Mouse (Mus musculus): Measurements from ENCODE around the gene D030056L22Rik. TPM values are rescaled to one million over a fixed set of nuclear protein-coding genes. Genes with fewer than 3 reads are reported as not detected.
A peak's percentile ranks its signal among the peaks of the same experiment; 100 is the strongest.

D030056L22Rik gene
- polyA plus RNA-seq, 1 experiment from 2014 or later = 84.1 TPM

- no peak overlapping the region for H3K4me3 ChIP-seq (ENCODE audit: low read depth, low read length)
- DNase-seq (ENCODE audit: low spot score) (no peak), ATAC-seq (no peak)
- no peaks in the 10 kb centered on the region for H3K36me3 ChIP-seq (ENCODE audit: control insufficient read depth, insufficient read depth, low read length)
- H3K27ac ChIP-seq (ENCODE audit: low read depth, low read length) = no peak overlapping the region
- H3K4me2 ChIP-seq (ENCODE audit: low read length) = no peak overlapping the region
- H3K4me1 ChIP-seq (ENCODE audit: control insufficient read depth, insufficient read depth, low read length) = no peaks in the 10 kb centered on the region; the same call in 1 of the 2 replicates
- H3K9ac ChIP-seq (ENCODE audit: low read length) = no peak overlapping the region
- H3K27me3 ChIP-seq (replicated peaks; ENCODE audit: control insufficient read depth, insufficient read depth, low read length) = 0 out of 2 replicates have a peak, but pooled peaks cover 4% of the 10 kb centered on the region
- WGBS = 90% methylated on average over 5 of the region's 5 CpGs
- H3K9me3 ChIP-seq (replicated peaks; ENCODE audit: control insufficient read depth, low read length) = no peaks in the 10 kb centered on the region
Observed at GRCm38 (mm10) chr19:18746576-18747340, 33.8 kb downstream of the D030056L22Rik start.

- no peak overlapping the region for H3K4me2 ChIP-seq (ENCODE audit: low read length)
- H3K36me3 ChIP-seq (ENCODE audit: control insufficient read depth, insufficient read depth, low read length) = no peaks in the 10 kb centered on the region
- H3K9ac ChIP-seq (ENCODE audit: low read length) = no peak overlapping the region
- 0 out of 2 replicates have a peak, but pooled peaks cover 4% of the 10 kb centered on the region for H3K27me3 ChIP-seq (replicated peaks; ENCODE audit: control insufficient read depth, insufficient read depth, low read length)
- no peaks in the 10 kb centered on the region for H3K9me3 ChIP-seq (replicated peaks; ENCODE audit: control insufficient read depth, low read length)
- DNase-seq (ENCODE audit: low spot score) = no peak
- H3K4me1 ChIP-seq (ENCODE audit: control insufficient read depth, insufficient read depth, low read length) = no peaks in the 10 kb centered on the region; the same call in 1 of the 2 replicates
- H3K4me3 ChIP-seq (ENCODE audit: low read depth, low read length) = no peak overlapping the region
- H3K27ac ChIP-seq (ENCODE audit: low read depth, low read length) = no peak overlapping the region
- 88% methylated on average over 4 of the region's 4 CpGs for WGBS
- no peak for ATAC-seq
Observed at GRCm38 (mm10) chr19:18747379-18747778, 34.4 kb downstream of the D030056L22Rik start.

- Histone ChIP-seq H3K27me3 (replicated peaks; ENCODE audit: control insufficient read depth, insufficient read depth, low read length) (0 out of 2 replicates have a peak, but pooled peaks cover 4% of the 10 kb centered on the region), H3K4me3 (ENCODE audit: low read depth, low read length) (peak within 1 kb of the TSS; percentile 31), H3K9me3 (replicated peaks; ENCODE audit: control insufficient read depth, low read length) (no peaks in the 10 kb centered on the region), H3K4me1 (ENCODE audit: control insufficient read depth, insufficient read depth, low read length) (no peaks in the 10 kb centered on the region; the same call in 1 of the 2 replicates), H3K4me2 (ENCODE audit: low read length) (peak within 1 kb of the TSS; percentile 63), H3K36me3 (ENCODE audit: control insufficient read depth, insufficient read depth, low read length) (no peaks in the 10 kb centered on the region), H3K27ac (ENCODE audit: low read depth, low read length) (no peak within 1 kb of the TSS), H3K9ac (ENCODE audit: low read length) (peak within 1 kb of the TSS; percentile 48)
- WGBS = 7% methylated on average over 41 of the region's 41 CpGs
- DNase-seq (ENCODE audit: low spot score) (no peak), ATAC-seq (no peak)
Observed at GRCm38 (mm10) chr19:18749598-18750339, 36.8 kb downstream of the D030056L22Rik start, which contains the start of gene Trpm6. Gene Trpm6, plus strand, starts transcription at chr19:18749983.

- Histone ChIP-seq H3K27me3 (replicated peaks; ENCODE audit: control insufficient read depth, insufficient read depth, low read length) (no peaks in the 10 kb centered on the region), H3K9me3 (replicated peaks; ENCODE audit: control insufficient read depth, low read length) (no peaks in the 10 kb centered on the region), H3K27ac (ENCODE audit: low read depth, low read length) (no peak overlapping the region), H3K36me3 (ENCODE audit: control insufficient read depth, insufficient read depth, low read length) (no peaks in the 10 kb centered on the region), H3K4me1 (ENCODE audit: control insufficient read depth, insufficient read depth, low read length) (no peaks in the 10 kb centered on the region), H3K4me2 (ENCODE audit: low read length) (no peak overlapping the region), H3K9ac (ENCODE audit: low read length) (no peak overlapping the region), H3K4me3 (ENCODE audit: low read depth, low read length) (no peak overlapping the region)
- DNase-seq (ENCODE audit: low spot score) (no peak), ATAC-seq (no peak)
Observed at GRCm38 (mm10) chr19:18757191-18757590, 44.2 kb downstream of the D030056L22Rik start.

GRCm38 (mm10) chr19:18757706-18758105 lies 44.7 kb downstream of the D030056L22Rik start:
- DNase-seq (ENCODE audit: low spot score) = no peak
- Histone ChIP-seq H3K27ac (ENCODE audit: low read depth, low read length) (no peak overlapping the region), H3K4me2 (ENCODE audit: low read length) (no peak overlapping the region), H3K4me1 (ENCODE audit: control insufficient read depth, insufficient read depth, low read length) (no peaks in the 10 kb centered on the region), H3K9ac (ENCODE audit: low read length) (no peak overlapping the region), H3K36me3 (ENCODE audit: control insufficient read depth, insufficient read depth, low read length) (no peaks in the 10 kb centered on the region), H3K27me3 (replicated peaks; ENCODE audit: control insufficient read depth, insufficient read depth, low read length) (no peaks in the 10 kb centered on the region), H3K9me3 (replicated peaks; ENCODE audit: control insufficient read depth, low read length) (no peaks in the 10 kb centered on the region), H3K4me3 (ENCODE audit: low read depth, low read length) (no peak overlapping the region)
- ATAC-seq = no peak
- 49% methylated on average over 4 of the region's 4 CpGs for WGBS

GRCm38 (mm10) chr19:18758269-18758668 lies 45.3 kb downstream of the D030056L22Rik start:
- Histone ChIP-seq H3K4me3 (ENCODE audit: low read depth, low read length) (no peak overlapping the region), H3K9ac (ENCODE audit: low read length) (no peak overlapping the region), H3K4me1 (ENCODE audit: control insufficient read depth, insufficient read depth, low read length) (no peaks in the 10 kb centered on the region), H3K27ac (ENCODE audit: low read depth, low read length) (no peak overlapping the region), H3K4me2 (ENCODE audit: low read length) (no peak overlapping the region), H3K36me3 (ENCODE audit: control insufficient read depth, insufficient read depth, low read length) (no peaks in the 10 kb centered on the region), H3K27me3 (replicated peaks; ENCODE audit: control insufficient read depth, insufficient read depth, low read length) (no peaks in the 10 kb centered on the region), H3K9me3 (replicated peaks; ENCODE audit: control insufficient read depth, low read length) (no peaks in the 10 kb centered on the region)
- 38% methylated on average over 6 of the region's 6 CpGs for WGBS
- no peak for ATAC-seq
- DNase-seq (ENCODE audit: low spot score) = no peak

- no peak for DNase-seq (ENCODE audit: low spot score)
- Histone ChIP-seq H3K27me3 (replicated peaks; ENCODE audit: control insufficient read depth, insufficient read depth, low read length) (no peaks in the 10 kb centered on the region), H3K9ac (ENCODE audit: low read length) (no peak overlapping the region), H3K4me3 (ENCODE audit: low read depth, low read length) (no peak overlapping the region), H3K4me2 (ENCODE audit: low read length) (no peak overlapping the region), H3K27ac (ENCODE audit: low read depth, low read length) (no peak overlapping the region), H3K36me3 (ENCODE audit: control insufficient read depth, insufficient read depth, low read length) (no peaks in the 10 kb centered on the region), H3K4me1 (ENCODE audit: control insufficient read depth, insufficient read depth, low read length) (no peaks in the 10 kb centered on the region), H3K9me3 (replicated peaks; ENCODE audit: control insufficient read depth, low read length) (no peaks in the 10 kb centered on the region)
- WGBS = 36% methylated on average over 9 of the region's 9 CpGs
- no peak for ATAC-seq
Observed at GRCm38 (mm10) chr19:18758916-18759315, 45.9 kb downstream of the D030056L22Rik start.

- no peaks in the 10 kb centered on the region for H3K9me3 ChIP-seq (replicated peaks; ENCODE audit: control insufficient read depth, low read length)
- no peak overlapping the region for H3K9ac ChIP-seq (ENCODE audit: low read length)
- no peaks in the 10 kb centered on the region for H3K4me1 ChIP-seq (ENCODE audit: control insufficient read depth, insufficient read depth, low read length)
- no peaks in the 10 kb centered on the region for H3K36me3 ChIP-seq (ENCODE audit: control insufficient read depth, insufficient read depth, low read length)
- H3K27ac ChIP-seq (ENCODE audit: low read depth, low read length) = no peak overlapping the region
- no peak overlapping the region for H3K4me2 ChIP-seq (ENCODE audit: low read length)
- no peak overlapping the region for H3K4me3 ChIP-seq (ENCODE audit: low read depth, low read length)
- no peak for DNase-seq (ENCODE audit: low spot score)
- no peaks in the 10 kb centered on the region for H3K27me3 ChIP-seq (replicated peaks; ENCODE audit: control insufficient read depth, insufficient read depth, low read length)
- 91% methylated on average over 5 of the region's 5 CpGs for WGBS
- ATAC-seq = no peak
Observed at GRCm38 (mm10) chr19:18766399-18766798, 53.4 kb downstream of the D030056L22Rik start.

Data from forebrain, embryonic 14.5 days (tissue).